Mouse (Mus musculus) brain, embryonic 14.5 days (tissue): ENCODE data around the gene Gm21083.
"Not testable (repeated sequence)": the region's sequence is repeated elsewhere in the genome, so short reads cannot be mapped to it uniquely, and the experiment has no call there.

Source experiments
- CTCF ChIP-seq: fragments of 200-500 bp; IDR thresholded peaks from 2 replicates; pipeline ENCODE4 v1.5.1; 2012; ENCODE audit warnings: inconsistent platforms, mild to moderate bottlenecking, moderate library complexity, borderline replicate concordance; ENCODE audit not compliant: insufficient read depth, insufficient read length; ENCODE audit errors: extremely low read depth
- POLR2A ChIP-seq: fragments of 200-500 bp; IDR thresholded peaks from 2 replicates; pipeline ENCODE4 v1.6.1; 2012; ENCODE audit warnings: mild to moderate bottlenecking, inconsistent platforms, borderline replicate concordance; ENCODE audit not compliant: poor library complexity, insufficient read depth, insufficient read length, severe bottlenecking; ENCODE audit errors: extremely low read depth

- not testable (repeated sequence) for TF ChIP-seq CTCF, POLR2A
Observed at GRCm38 (mm10) chr5:15602424-15602947, 25.4 kb downstream of the Gm21083 start.
